Mouse (Mus musculus): ENCODE data around the gene Cap2.

- TF ChIP-seq EP300 (IDR thresholded peaks at IDR 0.05; ENCODE audit: low read depth in 1 of 2, low read length in 2 of 2) (no peak), POLR2A (IDR thresholded peaks at IDR 0.05; ENCODE audit: control insufficient read depth in 1 of 2, insufficient read depth in 1 of 2, low read depth in 1 of 2, low read length in 2 of 2, poor library complexity in 1 of 2) (no peak), BHLHE40 (IDR thresholded peaks at IDR 0.05; ENCODE audit: borderline replicate concordance, low read depth, low read length) (no peak), MEF2A (IDR thresholded peaks at IDR 0.05; ENCODE audit: extremely low read depth, insufficient replicate concordance, low read depth, low read length, poor library complexity, severe bottlenecking) (no peak), USF2 (IDR thresholded peaks at IDR 0.05; ENCODE audit: borderline replicate concordance in 1 of 2, insufficient read depth in 1 of 2, low read depth in 1 of 2, low read length in 2 of 2) (no peak), POLR2AphosphoS2 (IDR thresholded peaks at IDR 0.05; ENCODE audit: low read length) (no peak), HCFC1 (IDR thresholded peaks at IDR 0.05; ENCODE audit: low read depth, low read length) (no peak), CTCF (IDR thresholded peaks at IDR 0.05 in 2 of 3, conservative IDR thresholded peaks at IDR 0.05 in 1 of 3; ENCODE audit: control insufficient read depth in 1 of 3, insufficient read depth in 1 of 3, low read depth in 2 of 3, low read length in 3 of 3, poor library complexity in 1 of 3, severe bottlenecking in 1 of 3) (no peak), CHD1 (IDR thresholded peaks at IDR 0.05; ENCODE audit: low read depth, low read length) (no peak), POLR2AphosphoS5 (IDR thresholded peaks at IDR 0.05; ENCODE audit: borderline replicate concordance, low read depth, low read length) (no peak)
These were observed 181.3 kb downstream of the Cap2 start for GRCm38 (mm10) chr13:46682921-46683320.
